Mouse (Mus musculus) adrenal gland (tissue): ENCODE data around the gene Fam173b.

ENCODE experiments used
- intact Hi-C: fragments of 180-260 bp; cut with DNase I; formaldehyde crosslinking; loops from one replicate; pipeline ENCODE4 v1.15.1; 2025

Gene Fam173b

DNA sequence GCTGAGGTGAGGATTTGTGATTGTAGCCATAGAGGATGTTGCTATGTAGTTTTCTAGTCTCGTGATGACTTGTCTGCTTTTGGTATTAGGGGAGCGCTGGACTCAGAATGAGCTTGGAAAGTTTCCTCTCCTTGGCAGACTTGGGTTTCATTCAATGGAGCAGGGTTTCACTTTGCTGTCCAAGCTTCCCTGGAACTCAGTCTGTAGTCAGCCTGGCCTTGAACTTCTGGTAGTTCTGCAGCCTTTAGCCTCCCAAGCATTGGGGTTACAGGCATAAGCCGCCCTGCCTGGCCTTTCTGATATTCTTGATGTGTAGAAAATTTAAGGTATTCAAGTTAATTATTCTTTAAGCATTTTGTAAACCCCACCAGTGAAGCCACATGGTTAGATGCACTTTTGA, 27.9 kb downstream of the Fam173b start:
- intact Hi-C loops = no loop called here

- intact Hi-C loops = no loop called here
Measured at GRCm38 (mm10) chr15:31631396-31631858, 29.8 kb downstream of the Fam173b start.

DNA sequence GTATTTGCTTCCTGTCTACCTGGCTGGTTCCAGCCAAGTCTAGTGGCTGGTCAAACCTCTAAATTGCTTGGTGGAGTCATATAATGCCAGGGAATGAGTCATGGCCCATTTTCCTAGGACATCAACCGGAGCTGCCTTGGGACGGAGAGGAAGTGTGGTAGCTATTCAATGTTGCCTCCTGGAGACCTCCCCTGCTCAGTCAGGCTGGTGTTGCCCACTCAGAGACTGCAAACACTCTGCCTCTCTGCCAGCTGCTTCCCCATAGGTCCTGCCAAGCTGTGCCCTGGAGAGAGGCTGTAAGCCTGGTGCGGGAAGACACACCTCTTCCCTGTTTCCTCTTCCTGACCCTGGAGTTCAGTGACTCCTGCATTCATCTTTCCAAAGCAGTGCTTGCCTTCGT, 30.8 kb downstream of the Fam173b start:
- intact Hi-C loops = no loop called here

GRCm38 (mm10) chr15:31634582-31634981, 32.9 kb downstream of the Fam173b start:
- intact Hi-C loops = no loop called here

- intact Hi-C loops = no loop called here
Measured at GRCm38 (mm10) chr15:31636091-31636595, 34.5 kb downstream of the Fam173b start.

GRCm38 (mm10) chr15:31647225-31647624, 45.6 kb downstream of the Fam173b start:
- intact Hi-C loops = no loop called here

GRCm38 (mm10) chr15:31647851-31648569, 46.4 kb downstream of the Fam173b start:
- intact Hi-C loops = no loop called here

- intact Hi-C loops = no loop called here
Measured at GRCm38 (mm10) chr15:31649691-31650090, 48.0 kb downstream of the Fam173b start.

DNA sequence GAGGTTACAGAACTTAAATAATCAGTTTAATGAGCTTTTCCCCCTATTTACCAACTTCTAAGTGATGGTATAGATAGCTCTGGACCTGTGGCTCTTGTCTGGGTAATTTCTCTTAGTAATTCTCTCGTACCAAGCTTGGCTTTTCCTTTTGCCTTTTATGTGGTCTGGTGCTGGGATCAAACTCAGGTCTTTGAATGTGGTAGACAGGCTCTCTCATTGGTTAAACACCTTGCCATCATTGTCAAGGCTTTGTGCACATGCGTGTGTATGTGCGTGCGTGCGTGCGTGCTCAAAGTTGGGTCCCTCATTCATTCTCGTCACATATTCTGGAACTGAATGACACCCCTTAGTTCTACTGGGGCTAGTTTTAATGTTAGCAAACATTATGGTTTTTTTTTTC, 49.2 kb downstream of the Fam173b start:
- intact Hi-C loops = no loop called here

DNA sequence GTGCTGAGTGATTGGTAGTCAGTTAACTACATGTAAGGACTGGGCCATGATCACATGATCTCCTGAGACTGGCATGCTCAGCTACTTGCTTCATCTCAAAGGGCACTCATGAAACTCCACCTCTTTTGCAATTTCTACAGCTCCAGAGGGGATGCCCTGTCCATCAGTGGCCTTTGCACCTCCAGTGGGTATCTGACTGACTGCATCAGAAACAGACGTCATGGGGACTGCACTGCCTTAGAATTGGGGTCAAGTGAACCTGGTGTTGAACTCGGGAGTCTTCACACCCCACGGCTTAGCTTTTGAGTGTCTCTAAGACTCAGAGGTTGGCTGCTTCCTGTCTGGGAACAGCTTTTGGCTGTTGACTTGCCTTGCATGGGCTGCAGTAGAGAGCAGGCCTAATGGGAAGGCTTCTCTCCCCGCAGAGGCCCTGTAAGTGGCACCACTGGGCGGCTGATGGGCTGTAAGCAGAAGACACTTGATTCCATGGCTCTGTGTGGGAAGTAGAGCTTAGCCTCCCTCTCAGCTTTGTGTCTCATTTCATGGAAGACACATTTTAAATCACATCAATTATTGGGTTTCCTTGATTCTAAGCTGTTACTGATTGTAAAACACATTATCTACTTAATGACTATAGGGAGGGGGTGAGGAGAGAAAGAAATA, 58.6 kb downstream of the Fam173b start:
- intact Hi-C loops = no loop called here

DNA sequence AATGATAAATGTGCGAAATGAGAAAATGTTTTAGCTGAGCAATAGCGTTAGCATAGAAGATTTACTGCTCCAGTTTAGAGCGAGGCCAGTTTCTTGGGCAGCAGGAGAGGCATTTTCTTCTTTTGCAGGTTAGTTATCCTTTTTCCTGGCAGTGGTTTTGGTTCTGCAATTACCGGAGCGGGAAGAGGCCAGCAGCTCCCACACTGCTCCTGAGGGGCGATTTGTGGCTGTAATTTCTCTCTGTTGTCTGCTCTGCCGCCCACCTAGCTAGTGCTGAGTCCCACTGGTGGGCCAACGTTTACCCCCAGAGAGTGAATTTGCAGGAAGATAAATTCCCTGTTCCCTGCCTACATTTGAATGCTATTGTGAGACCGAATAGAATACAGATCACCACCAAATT, 59.2 kb downstream of the Fam173b start:
- intact Hi-C loops = no loop called here

GRCm38 (mm10) chr15:31661802-31662201, 60.1 kb downstream of the Fam173b start:
- intact Hi-C loops = no loop called here

DNA sequence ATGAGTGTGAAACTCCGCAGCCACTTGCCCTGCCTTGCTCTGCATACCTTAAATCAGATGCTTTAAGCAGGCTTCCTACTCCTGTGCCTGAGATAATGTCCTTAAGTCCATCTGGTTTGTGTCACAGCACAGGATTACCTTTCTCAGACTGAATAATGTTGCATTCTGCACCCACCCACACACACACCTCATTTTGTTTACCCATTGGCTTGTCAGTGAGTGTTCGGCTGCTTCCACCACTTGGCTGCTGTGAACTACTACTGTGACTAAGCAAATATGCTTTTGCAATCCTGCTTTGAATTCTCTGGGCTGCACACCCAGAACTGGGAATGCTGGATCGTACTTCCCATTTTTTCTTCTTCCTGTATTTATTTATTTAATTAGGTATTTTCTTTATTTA, 61.4 kb downstream of the Fam173b start:
- intact Hi-C loops = no loop called here
